Mouse (Mus musculus): ENCODE data around the gene Il3.
"Not testable (repeated sequence)": the region's sequence is repeated elsewhere in the genome, so short reads cannot be mapped to it uniquely, and the experiment has no call there.

Gene Il3

GRCm38 (mm10) chr11:54267177-54267576 lies at the start of gene Il3:
Gene Il3 (minus strand): TSS chr11:54267277.
- DNase-seq (ENCODE audit: low spot score in 2 of 2), result no peak

DNA sequence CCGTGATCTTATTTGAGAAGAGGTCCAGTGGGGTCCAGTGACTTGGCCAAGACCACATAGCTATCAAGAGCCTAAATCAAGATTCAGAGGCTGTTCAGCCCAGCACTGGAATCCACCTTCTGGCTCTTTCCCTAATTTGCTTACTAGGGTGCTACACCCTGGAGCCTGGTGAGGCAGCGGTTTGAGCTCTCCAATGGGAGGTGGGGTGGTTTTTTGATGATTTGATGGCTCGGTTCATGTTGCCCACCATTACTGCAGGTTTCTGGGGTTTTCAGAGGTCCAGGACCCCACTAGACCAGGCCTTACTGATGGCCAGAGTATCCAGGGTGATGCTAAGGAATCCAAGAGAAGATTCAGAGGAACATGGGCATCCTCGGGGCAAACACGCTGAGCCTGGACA lies 48.3 kb upstream of the Il3 start:
- DNase-seq (ENCODE audit: low spot score in 2 of 2), result no peak

DNA sequence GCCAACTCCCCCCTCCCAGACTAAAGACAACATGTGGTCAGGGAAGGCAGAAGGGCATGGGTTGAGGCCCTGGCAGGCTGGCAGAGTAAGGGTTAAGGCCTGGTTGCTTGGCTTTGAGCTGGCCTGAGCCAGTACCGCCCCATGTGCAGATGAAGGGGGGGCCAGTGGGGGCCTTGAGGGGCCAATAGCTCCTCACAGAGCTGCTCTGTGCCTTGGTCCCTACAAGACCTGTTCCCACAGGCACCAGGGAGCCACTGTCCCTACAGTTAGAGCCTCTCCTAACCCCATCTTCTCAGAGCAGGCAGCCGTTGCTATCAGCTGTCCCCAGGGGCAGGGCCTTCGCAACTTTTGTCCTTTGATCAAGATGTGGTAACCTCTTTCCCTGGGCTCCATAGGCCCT lies 47.7 kb upstream of the Il3 start:
- DNase-seq (ENCODE audit: low spot score in 2 of 2), result peak; percentile 49 to 53

DNA sequence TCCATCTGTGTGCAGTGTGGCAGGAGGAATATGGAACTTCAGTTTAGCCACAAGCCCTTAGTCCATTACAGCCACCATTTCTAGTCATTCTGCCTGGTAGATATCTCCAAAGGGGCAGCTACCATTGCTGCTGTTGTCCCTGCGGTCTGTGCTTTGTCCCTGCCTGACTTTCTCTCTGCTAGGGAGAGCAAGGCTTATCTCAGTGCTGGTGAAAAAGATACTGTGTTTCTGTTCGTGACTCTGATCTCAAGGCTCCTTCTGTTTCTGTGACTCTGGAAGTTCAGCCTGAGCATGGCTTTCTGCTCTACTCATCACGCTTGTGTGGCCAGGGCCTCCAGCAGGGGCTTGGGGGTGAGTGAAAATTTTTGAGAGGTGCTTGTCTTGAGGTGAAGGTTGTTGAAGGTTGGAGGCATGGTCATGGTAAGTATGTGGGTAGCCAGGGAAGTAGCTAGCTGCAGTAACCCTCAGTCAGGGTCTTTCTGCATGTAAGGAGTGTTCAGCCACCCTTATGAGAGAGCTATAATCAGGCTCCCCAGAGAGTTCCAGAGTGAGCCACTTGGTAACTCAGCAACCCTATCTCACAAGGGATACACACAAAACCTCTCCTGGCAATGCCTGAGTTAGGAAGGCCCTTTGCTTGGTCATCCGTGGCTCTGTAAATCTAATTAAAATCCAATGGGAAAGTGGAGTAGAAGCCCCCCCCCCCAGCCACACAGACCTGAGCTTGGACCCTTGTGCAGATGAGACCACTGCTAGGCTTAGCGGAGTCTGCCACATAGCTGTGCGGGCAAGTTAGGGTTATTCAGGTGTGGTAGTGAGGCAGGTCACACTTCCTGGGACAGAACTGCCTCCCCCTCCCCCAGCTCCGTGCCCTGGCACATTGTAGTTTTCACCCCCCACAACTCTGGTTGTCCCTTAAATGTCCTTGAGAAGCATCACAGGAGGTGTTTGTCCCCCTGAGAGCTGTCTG lies 46.6 kb upstream of the Il3 start:
- no peak for DNase-seq (ENCODE audit: low spot score in 2 of 2)

DNA sequence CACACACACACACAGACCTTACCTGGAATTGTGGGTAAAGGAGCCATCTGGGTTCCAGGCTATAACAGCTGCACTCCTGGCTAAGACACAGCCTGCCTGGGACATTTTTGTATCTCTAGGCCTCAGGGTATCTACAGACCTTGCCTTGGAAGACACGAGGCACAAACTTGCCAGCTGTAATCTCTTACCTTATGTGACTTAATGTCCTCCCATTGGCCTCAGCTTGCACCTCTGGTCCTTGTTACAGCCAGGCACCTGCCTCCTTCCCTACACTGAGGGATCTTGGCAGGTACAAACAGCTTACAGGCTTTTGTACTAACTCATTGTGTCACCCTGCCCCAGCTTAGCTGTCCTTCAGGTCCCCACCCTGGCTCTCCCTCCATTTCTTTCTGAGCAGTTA lies 45.5 kb upstream of the Il3 start:
- DNase-seq (ENCODE audit: low spot score in 2 of 2), result no peak

GRCm38 (mm10) chr11:54312021-54312420 lies 44.9 kb upstream of the Il3 start:
- peak; percentile 49 to 53 for DNase-seq (ENCODE audit: low spot score in 2 of 2)

DNA sequence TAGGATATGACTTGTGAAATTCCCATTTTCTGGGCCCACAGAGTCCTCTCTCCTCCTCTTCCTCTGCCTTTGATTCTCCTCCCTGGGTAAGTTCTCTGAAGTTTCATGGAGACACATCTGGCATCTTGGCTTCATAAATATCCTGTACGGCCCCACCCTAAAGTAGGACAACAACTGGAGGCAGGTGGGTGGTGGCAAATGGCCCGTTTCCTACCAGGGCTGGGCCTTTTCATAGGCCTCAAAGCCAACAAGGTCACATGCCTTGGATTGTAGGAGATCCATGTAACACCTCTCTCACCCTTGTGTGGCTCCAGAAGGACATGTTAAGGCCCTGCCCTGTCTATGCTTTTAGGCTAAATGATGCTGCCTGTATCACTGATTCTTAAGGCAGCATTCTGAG lies 43.5 kb upstream of the Il3 start:
- no peak for DNase-seq (ENCODE audit: low spot score in 2 of 2)

GRCm38 (mm10) chr11:54307139-54307816 lies 40.2 kb upstream of the Il3 start:
- DNase-seq (ENCODE audit: low spot score in 2 of 2), result peak in 1 of 2 experiments; percentile 62

GRCm38 (mm10) chr11:54305331-54305730 lies 38.3 kb upstream of the Il3 start:
- DNase-seq (ENCODE audit: low spot score in 2 of 2), result peak in 1 of 2 experiments; percentile 6

DNA sequence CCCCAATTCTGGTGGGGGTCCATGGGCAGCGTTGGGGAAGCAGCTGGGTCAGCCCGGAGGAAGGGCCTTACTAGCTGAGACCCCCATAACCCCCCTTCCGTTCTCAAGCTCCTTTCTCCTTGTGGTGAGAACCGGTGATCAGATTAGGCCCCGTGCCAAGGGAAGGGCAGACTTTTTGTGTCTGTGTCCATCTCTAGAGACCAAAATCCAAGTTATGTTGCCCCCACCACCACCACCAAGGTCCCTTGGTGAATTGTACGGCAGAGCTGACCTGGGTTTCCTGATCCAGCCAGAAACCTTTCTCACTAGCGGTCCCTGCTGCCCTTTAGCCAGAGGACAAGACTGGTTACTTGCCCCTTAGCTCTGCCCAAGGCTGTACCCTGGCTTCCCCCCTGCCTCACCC lies 37.4 kb upstream of the Il3 start:
- no peak for DNase-seq (ENCODE audit: low spot score in 2 of 2)

DNA sequence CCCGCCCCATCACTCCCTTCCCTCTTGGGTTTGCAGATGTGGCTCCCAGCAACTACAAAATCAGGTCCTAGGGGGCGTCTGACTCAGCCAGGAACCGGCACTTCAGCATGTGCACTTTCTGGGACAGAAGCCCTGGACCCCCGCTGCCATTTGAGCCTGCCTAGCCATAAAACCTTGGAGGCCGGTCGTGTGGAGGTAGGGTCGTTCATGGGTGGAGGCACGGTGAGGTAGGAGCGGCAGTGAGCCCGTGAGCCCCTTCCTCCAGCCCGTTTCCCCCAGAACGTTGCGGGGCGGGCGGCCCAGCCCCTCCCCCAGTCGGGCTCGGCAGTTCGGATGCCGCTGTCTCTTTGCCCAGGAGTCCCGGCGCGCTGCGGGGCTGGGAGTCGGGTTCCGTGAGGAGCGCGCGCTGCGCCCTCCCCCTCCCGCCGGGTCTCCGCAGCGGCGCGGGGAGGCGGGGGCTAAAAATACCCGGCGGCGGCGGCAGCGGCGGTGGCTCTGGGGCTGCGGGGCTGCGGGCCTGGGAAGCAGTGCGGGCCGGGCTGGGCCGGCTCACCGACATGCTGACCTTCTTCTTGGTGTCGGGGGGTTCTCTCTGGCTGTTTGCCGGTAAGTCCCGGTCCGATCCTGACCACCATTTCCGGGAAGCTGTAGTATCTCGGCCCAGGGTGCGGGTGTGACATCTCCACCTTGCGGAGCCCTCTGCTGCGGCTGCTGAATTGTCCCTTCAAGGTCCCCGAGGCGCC lies 36.8 kb upstream of the Il3 start, which contains the start of gene Acsl6:
Gene Acsl6 (plus strand): TSS at position 71 of the 743 bp plus-strand sequence.
- peak in 1 of 2 experiments; percentile 53 for DNase-seq (ENCODE audit: low spot score in 2 of 2)

GRCm38 (mm10) chr11:54303076-54303727 lies 36.1 kb upstream of the Il3 start:
- DNase-seq (ENCODE audit: low spot score in 2 of 2), result peak in 1 of 2 experiments; percentile 7

DNA sequence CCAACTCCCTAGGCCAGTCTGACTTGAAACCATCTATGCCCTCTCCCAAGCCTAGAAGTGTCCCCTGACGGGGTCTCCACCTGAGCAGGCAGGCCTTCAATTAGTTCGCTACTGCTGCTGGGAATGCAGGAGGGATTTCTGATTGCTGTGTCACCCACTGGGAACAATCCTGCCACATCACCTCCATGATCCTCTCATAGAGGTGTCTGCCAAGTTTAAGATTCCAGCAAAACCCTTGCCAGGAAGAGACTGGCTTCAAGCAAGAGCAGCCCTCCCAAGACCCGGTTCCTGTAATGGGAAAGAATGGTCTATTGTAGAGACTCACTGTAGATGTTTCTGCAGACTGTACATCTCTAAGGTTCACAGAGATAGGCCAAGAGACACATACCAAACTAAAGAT lies 35.5 kb upstream of the Il3 start:
- DNase-seq (ENCODE audit: low spot score in 2 of 2), result peak in 1 of 2 experiments; percentile 5

GRCm38 (mm10) chr11:54301994-54302393 lies 34.9 kb upstream of the Il3 start:
- DNase-seq (ENCODE audit: low spot score in 2 of 2), result peak in 1 of 2 experiments; percentile 13

GRCm38 (mm10) chr11:54298777-54299176 lies 31.7 kb upstream of the Il3 start:
- no peak for DNase-seq (ENCODE audit: low spot score in 2 of 2)

GRCm38 (mm10) chr11:54297471-54297870 lies 30.4 kb upstream of the Il3 start:
- DNase-seq (ENCODE audit: low spot score in 2 of 2), result not testable (repeated sequence)

DNA sequence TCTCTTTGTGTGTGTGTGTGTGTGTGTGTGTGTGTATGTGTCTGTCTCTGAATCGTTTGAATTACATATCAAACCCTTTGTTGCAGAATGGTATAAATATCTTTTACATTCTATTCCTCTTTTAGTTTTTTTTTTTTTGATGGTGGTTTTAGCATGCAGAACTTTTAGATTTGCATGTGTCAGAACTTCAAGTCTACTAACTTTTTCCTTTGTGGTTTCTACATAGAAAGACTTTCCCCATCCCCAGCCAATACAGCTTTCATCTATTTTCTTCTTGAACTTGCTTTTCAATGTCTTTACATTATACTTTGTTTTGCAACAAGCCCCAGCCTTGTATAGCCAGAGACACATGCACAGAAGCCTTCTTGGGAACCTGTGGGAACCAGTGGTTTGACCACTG lies 29.7 kb upstream of the Il3 start:
- DNase-seq (ENCODE audit: low spot score in 2 of 2), result no peak

GRCm38 (mm10) chr11:54295971-54296370 lies 28.9 kb upstream of the Il3 start:
- DNase-seq (ENCODE audit: low spot score in 2 of 2), result no peak

DNA sequence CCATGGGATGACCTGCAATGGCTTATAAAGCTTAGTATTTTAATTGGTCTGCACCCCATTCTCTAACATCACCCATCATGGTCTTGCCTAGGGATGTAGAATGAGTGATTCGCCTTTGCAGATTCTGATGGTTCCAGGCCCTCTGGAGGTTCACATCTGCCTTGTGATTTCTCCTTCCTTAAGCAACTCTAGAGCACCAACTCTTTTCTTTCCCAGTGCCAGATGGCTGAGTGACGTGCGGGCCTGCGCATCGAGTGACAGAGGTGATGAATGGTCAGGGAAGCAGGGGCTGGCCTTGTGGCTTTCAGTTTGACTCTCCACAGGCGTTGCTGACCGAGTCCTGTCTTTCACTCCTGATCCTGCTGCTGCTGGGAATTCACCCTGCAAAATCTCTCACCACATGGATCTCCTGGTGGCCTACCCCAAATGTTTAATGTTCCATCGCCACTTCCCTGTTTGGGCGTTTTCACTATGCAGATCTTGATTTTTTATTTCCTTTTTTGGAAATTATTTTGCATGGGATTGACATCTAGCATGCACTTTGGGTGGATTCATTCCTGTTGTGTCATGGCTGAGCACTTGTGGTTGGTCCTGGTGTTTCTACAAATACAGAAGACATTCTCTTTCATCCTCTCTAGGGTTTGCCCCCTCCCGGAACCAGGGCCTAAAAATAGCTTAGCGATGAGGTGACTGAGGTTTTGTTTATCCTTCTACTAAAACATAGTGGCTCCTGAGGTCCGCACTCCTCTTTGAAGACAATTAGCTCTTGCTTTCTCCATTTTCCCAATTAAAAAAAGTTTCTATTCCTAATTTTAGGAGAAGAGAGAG lies 27.1 kb upstream of the Il3 start:
- DNase-seq (ENCODE audit: low spot score in 2 of 2), result no peak

DNA sequence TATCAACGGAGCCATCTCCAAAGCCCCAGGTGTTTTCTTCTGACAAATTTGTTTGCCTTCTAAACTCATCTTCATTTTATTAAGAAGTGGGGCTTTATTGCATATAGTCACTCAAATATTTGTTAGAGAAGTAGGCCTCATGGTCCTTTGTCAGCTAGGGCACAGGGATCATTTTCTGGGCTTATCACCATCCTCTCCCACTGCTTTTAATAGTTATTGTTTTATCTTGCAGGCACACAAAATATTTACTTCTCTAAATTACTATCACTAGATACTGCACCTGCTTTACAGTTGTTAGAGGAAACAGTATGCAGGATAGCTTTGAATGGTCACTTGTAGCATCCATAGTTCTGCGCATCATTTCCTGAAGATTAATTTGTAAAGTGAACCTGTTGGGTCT lies 25.1 kb upstream of the Il3 start:
- no peak for DNase-seq (ENCODE audit: low spot score in 2 of 2)
